Mouse (Mus musculus): Measurements from ENCODE around the gene Cacna2d2.

- TF ChIP-seq CTCF (conservative IDR thresholded peaks at IDR 0.05; ENCODE audit: low read length) (no peak), POU5F1 (IDR thresholded peaks at IDR 0.05; ENCODE audit: borderline replicate concordance, low read length) (no peak)
Measured at GRCm38 (mm10) chr9:107569270-107569669, 169.9 kb downstream of the Cacna2d2 start.
